Mouse (Mus musculus): ENCODE measurements around the gene Tnfrsf8. TPM values are rescaled to one million over a fixed set of nuclear protein-coding genes. Genes with fewer than 3 reads are reported as not detected.

The Tnfrsf8 gene
- 0.40 and 0.47 TPM in 2 replicates for polyA plus RNA-seq (2021; fragmentation: Nextera tagmentation)
- long read RNA-seq, experiment 1, partial matches to known transcripts = 1 of 3 reads
- long read RNA-seq, experiment 1, other reads (novel, unspliced or antisense) = 1 of 3 reads
- long read RNA-seq, experiment 2, partial matches to known transcripts = 0 of 1 reads
- long read RNA-seq, experiment 2, other reads (novel, unspliced or antisense) = 0 of 1 reads

DNA sequence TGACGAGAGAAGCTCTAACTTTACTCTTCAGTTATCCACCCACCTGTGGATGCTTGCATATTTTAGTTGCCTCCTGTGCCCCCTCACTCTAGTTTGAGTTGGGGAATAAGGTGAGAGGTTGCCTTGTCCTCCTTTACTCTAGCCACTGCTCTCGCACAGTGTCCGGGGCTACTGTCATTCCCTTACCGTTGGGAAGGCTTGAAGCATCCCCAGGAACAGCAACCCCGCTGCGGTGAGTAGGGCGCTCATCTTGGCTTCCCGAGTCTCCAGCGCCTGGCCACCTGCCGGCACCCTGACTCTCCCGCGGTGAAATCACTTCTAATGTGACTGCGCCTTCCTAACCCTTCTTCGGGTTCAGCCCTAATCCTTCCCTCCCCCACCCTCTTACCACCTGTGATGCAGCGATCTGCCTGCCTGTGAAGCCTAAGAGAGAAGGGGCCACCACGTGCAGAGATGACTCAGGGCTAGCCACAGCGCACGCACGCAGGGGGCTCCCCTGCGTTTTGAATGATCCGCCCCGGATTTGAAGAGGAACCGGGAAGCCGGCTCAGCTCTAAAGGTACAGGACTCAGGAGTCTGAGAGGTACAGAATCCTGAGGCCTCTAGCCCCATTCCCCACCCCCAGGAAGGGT, at the start of gene Tnfrsf8:
TSS of gene Tnfrsf8 (minus strand) at position 329 of the 632 bp plus-strand sequence.

DNA sequence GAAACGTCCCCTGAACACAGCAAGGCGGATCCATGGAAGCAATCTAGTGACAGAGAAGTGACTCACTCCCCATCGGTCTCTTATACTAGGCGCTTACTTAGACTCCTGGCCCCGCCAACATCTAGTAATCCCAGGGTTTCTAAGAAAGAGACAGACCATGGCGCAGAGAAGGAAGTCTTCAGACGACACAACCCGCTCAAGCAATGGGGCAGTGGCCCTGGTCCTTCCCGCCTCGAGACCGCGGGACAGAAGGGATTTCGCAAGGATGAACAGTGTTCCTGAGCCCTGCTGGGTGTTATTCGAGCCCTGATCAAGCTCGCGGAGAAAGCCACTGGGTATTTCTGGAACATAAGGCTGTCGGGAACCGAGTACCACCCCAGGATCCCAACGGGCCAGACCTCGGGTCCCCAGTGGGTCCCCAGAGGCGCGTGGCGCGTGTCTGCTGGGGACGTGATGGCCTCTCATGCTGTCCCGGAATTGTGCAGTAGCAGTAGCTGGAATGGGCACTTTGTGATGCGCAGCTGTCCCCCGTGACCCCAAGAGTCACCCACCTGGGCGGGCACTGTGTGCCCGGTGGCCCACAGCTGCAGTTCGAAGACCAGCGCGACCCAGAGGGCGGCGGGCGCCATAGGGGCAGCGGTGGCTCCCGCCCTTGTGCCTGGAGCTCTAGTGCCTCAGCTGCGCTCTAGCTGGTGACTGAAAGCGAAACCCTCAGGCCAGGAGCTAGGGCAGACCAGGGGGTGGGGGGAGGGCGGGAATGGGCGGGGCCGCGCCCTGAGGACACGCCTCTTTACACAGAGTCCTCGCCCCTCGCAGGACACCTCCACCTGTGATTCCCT, 68.6 kb downstream of the Tnfrsf8 start, which contains the start of gene Tnfrsf1b:
TSS of gene Tnfrsf1b (minus strand) at position 698 of the 839 bp plus-strand sequence.

Other genes starting within 250 kb of the Tnfrsf8 start
- gene Vps13d, start 120.2 kb downstream of the Tnfrsf8 start, polyA plus RNA-seq (2021; fragmentation: Nextera tagmentation) = 5.5 and 9.6 TPM in 2 replicates
- 0.51 and 0.65 TPM in 2 replicates for gene Tnfrsf1b, start 68.3 kb downstream of the Tnfrsf8 start, polyA plus RNA-seq (2021; fragmentation: Nextera tagmentation)
- gene Zfp990, start 195.6 kb upstream of the Tnfrsf8 start, polyA plus RNA-seq (2021; fragmentation: Nextera tagmentation) = not detected in 2 replicates